Mouse (Mus musculus) kidney, adult 8-10 months (tissue): ENCODE results near the gene Gls2.

Source experiments
- DNase-seq, 2 experiments: peaks; one replicate each; pipeline ENCODE4 v3.0.0; 2022

The Gls2 gene

GRCm38 (mm10) chr10:128232420-128232985, 38.2 kb downstream of the Gls2 start:
- peak; percentile 62 to 72 for DNase-seq

- no peak for DNase-seq
These were observed 42.1 kb downstream of the Gls2 start for GRCm38 (mm10) chr10:128236321-128236720.

GRCm38 (mm10) chr10:128237807-128238480, 43.7 kb downstream of the Gls2 start:
- peak; percentile 9 to 15 for DNase-seq

- no peak for DNase-seq
These were observed 44.9 kb downstream of the Gls2 start for GRCm38 (mm10) chr10:128239140-128239539.

GRCm38 (mm10) chr10:128240131-128240530, 45.9 kb downstream of the Gls2 start:
- DNase-seq: no peak

- no peak for DNase-seq
These were observed 49.0 kb downstream of the Gls2 start for GRCm38 (mm10) chr10:128243252-128243651.

GRCm38 (mm10) chr10:128244121-128244520, 49.9 kb downstream of the Gls2 start:
- DNase-seq: no peak

GRCm38 (mm10) chr10:128247020-128247732, 52.9 kb downstream of the Gls2 start:
- peak; percentile 46 to 53 for DNase-seq

GRCm38 (mm10) chr10:128250565-128250964, 56.3 kb downstream of the Gls2 start:
- DNase-seq: no peak

- no peak for DNase-seq
These were observed 59.5 kb downstream of the Gls2 start, which contains the start of gene Apon for GRCm38 (mm10) chr10:128253677-128254255. Gene Apon (plus strand): TSS chr10:128254096.

- DNase-seq: no peak
These were observed 61.7 kb downstream of the Gls2 start for GRCm38 (mm10) chr10:128255925-128256324.

GRCm38 (mm10) chr10:128256328-128256727, 62.1 kb downstream of the Gls2 start:
- DNase-seq: no peak

- DNase-seq: no peak
These were observed 64.7 kb downstream of the Gls2 start for GRCm38 (mm10) chr10:128258953-128259352.
